ENCODE assay signal across 15 mouse cellular contexts in the genomic region with DNA sequence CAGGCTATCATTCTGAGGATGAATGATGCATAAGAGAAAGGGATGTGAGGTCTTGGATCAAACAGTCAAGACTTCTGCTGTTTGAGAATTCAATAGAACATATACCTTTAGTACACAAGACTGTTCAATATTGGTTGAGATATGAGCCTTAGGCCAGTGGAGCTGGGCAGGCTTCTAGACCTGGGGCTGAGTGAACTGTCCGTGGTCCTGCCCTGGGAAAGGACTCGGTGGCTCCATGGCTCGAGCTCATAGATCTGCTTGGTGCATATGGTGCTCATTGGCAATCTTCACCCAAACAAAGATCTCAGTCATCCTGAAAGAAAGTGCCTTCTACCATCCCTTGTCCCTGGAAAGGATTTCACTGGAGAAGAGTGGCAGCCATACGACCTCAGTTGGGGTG.
DNase-seq lines count a peak whose midpoint lies in the region; ATAC-seq and TF ChIP-seq lines count a peak whose summit lies in the region.
"Had no signal": no experiment of that assay in that cellular context is flagged by ENCODE, and none has a peak within 500 bp of the region (broad histone marks: within the 10 kb centered on the region; RNA-seq: fewer than 3 reads in every experiment).

No protein-coding gene starts in this region.

- DNase-seq in kidney, postnatal 4 days, result peak; percentile 57 to 62
- DNase-seq in kidney, adult 18-20 months, result no peak
- DNase-seq in embryo, embryonic 10 days (ENCODE audit: low spot score), result peak; percentile 73
- peak; percentile 73 for DNase-seq in embryonic facial prominence, embryonic 11.5 days (ENCODE audit: low spot score)
- DNase-seq in stomach, postnatal 0 days (ENCODE audit: low spot score), result peak; percentile 23
- DNase-seq in cerebellum, postnatal 10 days, result no peak
- no peak for DNase-seq in right cerebral cortex, adult 18-20 months
- DNase-seq: cerebellum, adult 18-20 months; lung, postnatal 36 days had no signal

- no peaks in the 10 kb centered on the region for H3K4me1 ChIP-seq in embryonic facial prominence, embryonic 11.5 days (ENCODE audit: control insufficient read depth, insufficient read depth, low read length)
- H3K4me1 ChIP-seq in stomach, postnatal 0 days (replicated peaks; ENCODE audit: control insufficient read depth, insufficient read depth), result no peaks in the 10 kb centered on the region
- H3K4me1 ChIP-seq: embryonic facial prominence, embryonic 12.5 days; hindbrain, embryonic 10.5 days; limb, embryonic 12.5 days had no signal

- no peak overlapping the region for H3K4me3 ChIP-seq in embryonic facial prominence, embryonic 11.5 days (ENCODE audit: low read depth, low read length)
- H3K4me3 ChIP-seq in stomach, postnatal 0 days (ENCODE audit: low read depth, low read length), result no peak overlapping the region
- H3K4me3 ChIP-seq: embryonic facial prominence, embryonic 12.5 days; hindbrain, embryonic 10.5 days; limb, embryonic 12.5 days had no signal

- no peaks in the 10 kb centered on the region for H3K9me3 ChIP-seq in embryonic facial prominence, embryonic 11.5 days (replicated peaks; ENCODE audit: control insufficient read depth, low read length)
- H3K9me3 ChIP-seq in stomach, postnatal 0 days (ENCODE audit: control insufficient read depth, low read length), result no peaks in the 10 kb centered on the region
- H3K9me3 ChIP-seq: embryonic facial prominence, embryonic 12.5 days; hindbrain, embryonic 10.5 days; limb, embryonic 12.5 days had no signal

- no peak for ATAC-seq in embryonic facial prominence, embryonic 11.5 days (replicated peaks; ENCODE audit: insufficient number of reproducible peaks, low FRiP score, low TSS enrichment, low read depth)
- no peak for ATAC-seq in stomach, postnatal 0 days (ENCODE audit: low FRiP score, low TSS enrichment)
- ATAC-seq: CD4-positive, CD25-positive, alpha-beta regulatory T cell, adult 4 months; intestine, embryonic 16.5 days had no signal

- no peak overlapping the region for H3K9ac ChIP-seq in embryonic facial prominence, embryonic 11.5 days (replicated peaks; ENCODE audit: low read length)
- H3K9ac ChIP-seq in stomach, postnatal 0 days (ENCODE audit: low read length), result no peak overlapping the region
- H3K9ac ChIP-seq: embryonic facial prominence, embryonic 12.5 days; limb, embryonic 12.5 days had no signal

- no peak for TF ChIP-seq EP300 in stomach, postnatal 0 days (optimal IDR thresholded peaks at IDR 0.05)

- WGBS in embryonic facial prominence, embryonic 11.5 days, result 57% methylated on average over 4 of the region's 4 CpGs
- 52% methylated on average over 4 of the region's 4 CpGs for WGBS in stomach, postnatal 0 days

- H3K36me3 ChIP-seq in embryonic facial prominence, embryonic 11.5 days (replicated peaks; ENCODE audit: control insufficient read depth, insufficient read depth, low read depth, low read length), result no peaks in the 10 kb centered on the region
- H3K36me3 ChIP-seq in stomach, postnatal 0 days (ENCODE audit: control insufficient read depth, insufficient read depth, low read length), result no peaks in the 10 kb centered on the region
- H3K36me3 ChIP-seq: embryonic facial prominence, embryonic 12.5 days; hindbrain, embryonic 10.5 days; limb, embryonic 12.5 days had no signal

- no peak for TF ChIP-seq CTCF in stomach, postnatal 0 days (IDR thresholded peaks at IDR 0.05; ENCODE audit: low read depth)

- H3K27me3 ChIP-seq in embryonic facial prominence, embryonic 11.5 days (ENCODE audit: control insufficient read depth, insufficient read depth, low read length), result no peaks in the 10 kb centered on the region
- no peaks in the 10 kb centered on the region for H3K27me3 ChIP-seq in stomach, postnatal 0 days (ENCODE audit: control insufficient read depth, insufficient read depth, low read length)
- H3K27me3 ChIP-seq: embryonic facial prominence, embryonic 12.5 days; limb, embryonic 12.5 days had no signal

- H3K27ac ChIP-seq in embryonic facial prominence, embryonic 11.5 days (replicated peaks; ENCODE audit: low read depth, low read length), result no peak overlapping the region
- H3K27ac ChIP-seq in stomach, postnatal 0 days (replicated peaks), result no peak overlapping the region
- H3K27ac ChIP-seq: embryonic facial prominence, embryonic 12.5 days; hindbrain, embryonic 10.5 days; limb, embryonic 12.5 days had no signal

- no peak overlapping the region for H3K4me2 ChIP-seq in embryonic facial prominence, embryonic 11.5 days (ENCODE audit: low read depth, low read length)
- H3K4me2 ChIP-seq in stomach, postnatal 0 days (replicated peaks; ENCODE audit: low read depth), result no peak overlapping the region
- H3K4me2 ChIP-seq: embryonic facial prominence, embryonic 12.5 days; limb, embryonic 12.5 days; midbrain, embryonic 11.5 days had no signal

Comparison
In these comparisons a context has a peak if more than half of its experiments do, and no peak if none do; other contexts are left out.
1. DNase-seq: peak in kidney, postnatal 4 days (2 of 2), embryo, embryonic 10 days (single experiment), embryonic facial prominence, embryonic 11.5 days (single experiment) and stomach, postnatal 0 days (single experiment); none in kidney, adult 18-20 months (single experiment), cerebellum, postnatal 10 days (0 of 2) and right cerebral cortex, adult 18-20 months (single experiment).